Mouse (Mus musculus) liver, embryonic 16.5 days (tissue): ENCODE results near the gene Ube2l6. TPM values are rescaled to one million over a fixed set of nuclear protein-coding genes. Genes with fewer than 3 reads are reported as not detected.

Experiments used
- ATAC-seq: fragments of 200-750 bp; cut with Nextera tagmentation; 2 replicates; pipeline ENCODE4 v1.8.0; 2017; ENCODE audit warnings: low read depth, mild to moderate bottlenecking, moderate number of reproducible peaks, moderate library complexity
- H3K27ac ChIP-seq: fragments of 300-500 bp; sonication (generic); 2 replicates; pipeline ENCODE4 v1.5.1; 2014; ENCODE audit warnings: mild to moderate bottlenecking, low read length
- H3K27me3 ChIP-seq: fragments of 300-500 bp; sonication (generic); 2 replicates; pipeline ENCODE4 v1.6.1; 2014; ENCODE audit warnings: low read depth, low read length, mixed read lengths; ENCODE audit not compliant: control insufficient read depth, insufficient read depth
- H3K36me3 ChIP-seq: fragments of 300-500 bp; sonication (generic); 2 replicates; pipeline ENCODE4 v1.6.1; 2014; ENCODE audit warnings: mild to moderate bottlenecking; ENCODE audit not compliant: control insufficient read depth, insufficient read depth
- H3K4me1 ChIP-seq: fragments of 300-500 bp; sonication (generic); 2 replicates; pipeline ENCODE4 v1.6.1; 2014; ENCODE audit warnings: low read depth, low read length, mixed read lengths; ENCODE audit not compliant: control insufficient read depth
- H3K4me2 ChIP-seq: fragments of 300-500 bp; sonication (generic); 2 replicates; pipeline ENCODE4 v1.6.1; 2014; ENCODE audit warnings: low read depth, low read length, mixed read lengths
- H3K4me3 ChIP-seq: fragments of 300-500 bp; sonication (generic); 2 replicates; pipeline ENCODE4 v1.5.1; 2014; ENCODE audit warnings: low read depth, mild to moderate bottlenecking, low read length
- H3K9ac ChIP-seq: fragments of 300-500 bp; sonication (generic); 2 replicates; pipeline ENCODE4 v1.6.1; 2014; ENCODE audit warnings: low read depth, low read length
- H3K9me3 ChIP-seq: fragments of 300-500 bp; sonication (generic); replicated peaks from 2 replicates; pipeline ENCODE4 v1.6.1; 2016; ENCODE audit warnings: low read length; ENCODE audit not compliant: control insufficient read depth
- WGBS: fragments of 180-500 bp; shearing (Covaris S2); extraction: QIAGEN DNeasy Blood & Tissue Kit; methylation state at CpG from one replicate; pipeline ENCODE4 v1.1.7; 2014; ENCODE audit not compliant: insufficient replicate concordance; 5-methylcytosine and 5-hydroxymethylcytosine counted together
- polyA plus RNA-seq: library from polyadenylated mRNA; unstranded; fragments of >200 nt; fragmentation: Nextera tagmentation; extraction: Ambion mirVana; gene quantifications from 2 replicates; pipeline ENCODE4 v1.2.1, GENCODE M21; 2015

Ube2l6 gene
- 486 and 542 TPM in 2 replicates for polyA plus RNA-seq

GRCm38 (mm10) chr2:84798493-84798921, at the start of gene Ube2l6:
TSS of gene Ube2l6 (plus strand) at chr2:84798828.
- peaks cover 11% of the 10 kb centered on the region for H3K36me3 ChIP-seq
- H3K4me1 ChIP-seq, result peaks cover 21% of the 10 kb centered on the region
- peak within 1 kb of the TSS; percentile 71 for H3K4me3 ChIP-seq
- peaks cover 6% of the 10 kb centered on the region; the same call in 1 of the 2 replicates for H3K9me3 ChIP-seq
- H3K4me2 ChIP-seq, result peak within 1 kb of the TSS; percentile 89
- H3K27ac ChIP-seq, result peak within 1 kb of the TSS; percentile 98
- H3K27me3 ChIP-seq, result no peaks in the 10 kb centered on the region
- H3K9ac ChIP-seq, result peak within 1 kb of the TSS; percentile 86
- ATAC-seq, result peak; percentile 92
- under 1% methylated on average over 21 of the region's 21 CpGs for WGBS

DNA sequence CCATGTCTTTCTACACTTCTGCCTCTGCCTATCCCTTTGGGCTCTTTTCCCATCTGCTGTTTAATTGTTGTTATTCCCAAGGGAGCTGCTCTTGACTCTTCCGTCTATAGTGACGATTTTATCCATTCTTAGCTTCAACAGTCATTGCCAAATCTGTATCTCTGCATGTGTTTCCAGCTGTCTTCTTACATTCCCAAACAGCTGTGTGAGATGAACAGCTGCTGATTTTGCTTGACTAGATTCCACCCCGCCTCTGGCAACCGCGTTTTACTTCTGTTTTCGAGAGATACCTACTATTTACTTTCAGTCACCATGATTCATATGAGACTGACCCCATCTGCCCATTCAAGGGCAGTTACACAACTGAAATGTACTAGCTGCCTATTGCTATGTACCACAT, 48.5 kb upstream of the Ube2l6 start:
- Histone ChIP-seq H3K9me3 (no peaks in the 10 kb centered on the region), H3K9ac (no peak overlapping the region), H3K36me3 (no peaks in the 10 kb centered on the region), H3K27me3 (peaks cover 13% of the 10 kb centered on the region), H3K4me2 (no peak overlapping the region), H3K4me1 (peaks cover 7% of the 10 kb centered on the region), H3K27ac (no peak overlapping the region), H3K4me3 (no peak overlapping the region)
- no peak for ATAC-seq
- 47% methylated on average over 6 of the region's 6 CpGs for WGBS

GRCm38 (mm10) chr2:84756245-84756644, 42.4 kb upstream of the Ube2l6 start:
- no peaks in the 10 kb centered on the region for H3K9me3 ChIP-seq
- H3K27me3 ChIP-seq, result no peaks in the 10 kb centered on the region
- WGBS, result 63% methylated on average over 5 of the region's 5 CpGs
- H3K27ac ChIP-seq, result peak overlapping the region; percentile 30; the same call in 1 of the 2 replicates
- peak; percentile 55; the same call in 1 of the 2 replicates for ATAC-seq
- no peaks in the 10 kb centered on the region; the same call in 1 of the 2 replicates for H3K4me1 ChIP-seq
- H3K36me3 ChIP-seq, result no peaks in the 10 kb centered on the region
- H3K4me2 ChIP-seq, result no peak overlapping the region
- no peak overlapping the region for H3K9ac ChIP-seq
- no peak overlapping the region for H3K4me3 ChIP-seq

GRCm38 (mm10) chr2:84757026-84757682, 41.5 kb upstream of the Ube2l6 start:
- WGBS, result 58% methylated on average over 7 of the region's 7 CpGs
- no peaks in the 10 kb centered on the region; the same call in 1 of the 2 replicates for H3K4me1 ChIP-seq
- no peak for ATAC-seq

DNA sequence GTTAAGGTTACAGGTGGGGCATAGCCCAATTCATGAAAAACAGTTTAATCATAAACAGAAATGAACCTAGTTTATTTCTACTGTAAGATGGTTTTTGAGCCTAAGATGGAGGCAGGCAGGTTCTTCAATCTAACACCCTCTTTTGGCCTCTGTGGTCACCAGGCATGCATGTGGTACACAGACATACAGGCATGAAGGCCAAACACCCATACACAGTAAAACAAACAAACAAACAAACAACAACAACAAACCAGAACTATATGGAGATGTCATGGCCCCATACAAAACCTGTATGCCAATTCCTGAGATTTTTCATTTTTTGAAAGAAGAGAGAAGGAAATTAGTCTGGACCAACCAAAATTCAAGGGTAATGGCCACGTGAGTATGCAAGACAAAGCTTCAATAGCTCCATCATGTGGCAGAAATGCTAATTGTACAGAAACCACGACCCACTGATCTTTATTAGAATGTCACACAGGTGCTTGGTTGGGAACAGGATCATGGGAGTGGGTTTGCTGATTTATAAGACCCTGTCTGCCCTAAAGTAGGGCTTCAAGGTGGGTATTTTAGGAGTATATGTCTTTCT, 40.0 kb upstream of the Ube2l6 start:
- WGBS, result 0% methylated on average over 2 of the region's 2 CpGs

More at GRCm38 (mm10) chr2:84757026-84757682, 41.5 kb upstream of the Ube2l6 start:
- H3K36me3 ChIP-seq, result no peaks in the 10 kb centered on the region
- no peak overlapping the region for H3K4me3 ChIP-seq
- no peaks in the 10 kb centered on the region; the same call in 1 of the 2 replicates for H3K27me3 ChIP-seq
- H3K9me3 ChIP-seq, result no peaks in the 10 kb centered on the region
- 0 out of 2 replicates have a peak overlapping the region, but pooled peaks have one; percentile 17 for H3K27ac ChIP-seq
- H3K4me2 ChIP-seq, result no peak overlapping the region
- H3K9ac ChIP-seq, result no peak overlapping the region

GRCm38 (mm10) chr2:84760777-84761176, 37.9 kb upstream of the Ube2l6 start:
- no peaks in the 10 kb centered on the region; the same call in 1 of the 2 replicates for H3K4me1 ChIP-seq
- WGBS, result 61% methylated on average over 8 of the region's 8 CpGs
- no peak overlapping the region for H3K4me3 ChIP-seq
- no peaks in the 10 kb centered on the region for H3K9me3 ChIP-seq
- no peak overlapping the region for H3K4me2 ChIP-seq
- H3K27me3 ChIP-seq, result no peaks in the 10 kb centered on the region; the same call in 1 of the 2 replicates
- no peak overlapping the region for H3K27ac ChIP-seq
- ATAC-seq, result no peak
- no peak overlapping the region for H3K9ac ChIP-seq
- no peaks in the 10 kb centered on the region for H3K36me3 ChIP-seq

More for the DNA sequence above, 40.0 kb upstream of the Ube2l6 start:
- Histone ChIP-seq H3K36me3 (no peaks in the 10 kb centered on the region), H3K4me1 (no peaks in the 10 kb centered on the region; the same call in 1 of the 2 replicates), H3K27ac (no peak overlapping the region), H3K27me3 (no peaks in the 10 kb centered on the region; the same call in 1 of the 2 replicates), H3K4me2 (no peak overlapping the region), H3K9ac (no peak overlapping the region), H3K9me3 (no peaks in the 10 kb centered on the region), H3K4me3 (no peak overlapping the region)
- ATAC-seq, result peak; percentile 31; the same call in 1 of the 2 replicates

GRCm38 (mm10) chr2:84761309-84761708, 37.3 kb upstream of the Ube2l6 start:
- no peak overlapping the region for H3K9ac ChIP-seq
- H3K36me3 ChIP-seq, result no peaks in the 10 kb centered on the region
- ATAC-seq, result no peak
- WGBS, result 58% methylated on average over 3 of the region's 3 CpGs
- H3K4me1 ChIP-seq, result no peaks in the 10 kb centered on the region; the same call in 1 of the 2 replicates
- H3K27me3 ChIP-seq, result no peaks in the 10 kb centered on the region; the same call in 1 of the 2 replicates
- peak overlapping the region; percentile 15; the same call in 1 of the 2 replicates for H3K27ac ChIP-seq
- no peaks in the 10 kb centered on the region for H3K9me3 ChIP-seq
- no peak overlapping the region for H3K4me3 ChIP-seq
- H3K4me2 ChIP-seq, result no peak overlapping the region

DNA sequence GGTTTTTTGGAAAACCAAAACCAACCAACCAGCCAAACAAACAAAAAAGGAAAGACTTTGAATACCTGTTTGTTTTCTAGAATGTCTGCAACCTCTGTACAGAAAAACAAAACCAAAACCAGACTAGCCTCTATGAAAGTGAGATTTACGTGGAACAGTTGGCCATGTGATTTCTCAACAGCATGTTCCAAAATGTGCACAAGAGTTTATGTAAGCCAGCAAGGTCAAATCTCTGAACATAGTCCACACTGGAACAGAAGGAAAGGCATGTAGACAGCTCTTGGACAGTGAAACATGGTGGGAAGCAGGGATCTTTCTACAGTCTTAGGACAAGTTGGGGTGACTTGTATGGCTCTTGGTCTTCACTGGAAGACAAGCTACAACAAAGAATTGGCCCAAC, 36.8 kb upstream of the Ube2l6 start:
- peak; percentile 38; the same call in 1 of the 2 replicates for ATAC-seq
- no peak overlapping the region for H3K4me3 ChIP-seq
- no peaks in the 10 kb centered on the region; the same call in 1 of the 2 replicates for H3K27me3 ChIP-seq
- WGBS, result 40% methylated on average over 1 of the region's 1 CpGs
- no peaks in the 10 kb centered on the region for H3K36me3 ChIP-seq
- H3K9me3 ChIP-seq, result no peaks in the 10 kb centered on the region
- no peak overlapping the region for H3K4me2 ChIP-seq
- no peaks in the 10 kb centered on the region; the same call in 1 of the 2 replicates for H3K4me1 ChIP-seq
- H3K27ac ChIP-seq, result peak overlapping the region; percentile 30; the same call in 1 of the 2 replicates
- no peak overlapping the region for H3K9ac ChIP-seq
